Mouse (Mus musculus) forebrain, embryonic 13.5 days (tissue): ENCODE results near the gene Tbx20. TPM values are rescaled to one million over a fixed set of nuclear protein-coding genes. Genes with fewer than 3 reads are reported as not detected.
A peak's percentile ranks its signal among the peaks of the same experiment; 100 is the strongest.

Experiments used
- ATAC-seq: fragments of 200-750 bp; cut with Nextera tagmentation; 2 replicates; pipeline ENCODE4 v1.8.0; 2017
- H3K27ac ChIP-seq: fragments of 300-500 bp; sonication (generic); 2 replicates; pipeline ENCODE4 v1.5.1; 2015; ENCODE audit warnings: inconsistent platforms, mild to moderate bottlenecking, moderate library complexity
- H3K27me3 ChIP-seq: fragments of 300-500 bp; sonication (generic); 2 replicates; pipeline ENCODE4 v1.6.1; 2015; ENCODE audit warnings: mild to moderate bottlenecking, inconsistent platforms
- H3K36me3 ChIP-seq: fragments of 300-500 bp; sonication (generic); 2 replicates; pipeline ENCODE4 v1.6.1; 2015; ENCODE audit warnings: mild to moderate bottlenecking, inconsistent platforms; ENCODE audit not compliant: poor library complexity, severe bottlenecking
- H3K4me1 ChIP-seq: fragments of 300-500 bp; sonication (generic); 2 replicates; pipeline ENCODE4 v1.6.1; 2015; ENCODE audit warnings: inconsistent platforms
- H3K4me2 ChIP-seq: fragments of 300-500 bp; sonication (generic); 2 replicates; pipeline ENCODE4 v1.6.1; 2015; ENCODE audit warnings: inconsistent platforms, mild to moderate bottlenecking, moderate library complexity
- H3K4me3 ChIP-seq: fragments of 300-500 bp; sonication (generic); 2 replicates; pipeline ENCODE4 v1.5.1; 2015; ENCODE audit warnings: mild to moderate bottlenecking, inconsistent platforms
- H3K9ac ChIP-seq: fragments of 300-500 bp; sonication (generic); 2 replicates; pipeline ENCODE4 v1.6.1; 2015; ENCODE audit warnings: mild to moderate bottlenecking, inconsistent platforms
- H3K9me3 ChIP-seq: fragments of 300-500 bp; sonication (generic); replicated peaks from 2 replicates; pipeline ENCODE4 v1.6.1; 2016; ENCODE audit warnings: inconsistent platforms
- WGBS: fragments of 180-500 bp; shearing (Covaris S2); methylation state at CpG from one replicate; pipeline ENCODE4 v1.1.7; 2015; 5-methylcytosine and 5-hydroxymethylcytosine counted together
- polyA plus RNA-seq: library from polyadenylated mRNA; unstranded; fragments of >200 nt; fragmentation: Nextera tagmentation; extraction: Ambion mirVana; gene quantifications from 2 replicates; pipeline ENCODE4 v1.2.1, GENCODE M21; 2015

Gene Tbx20
- polyA plus RNA-seq, result 0.01 and 0.30 TPM in 2 replicates

DNA sequence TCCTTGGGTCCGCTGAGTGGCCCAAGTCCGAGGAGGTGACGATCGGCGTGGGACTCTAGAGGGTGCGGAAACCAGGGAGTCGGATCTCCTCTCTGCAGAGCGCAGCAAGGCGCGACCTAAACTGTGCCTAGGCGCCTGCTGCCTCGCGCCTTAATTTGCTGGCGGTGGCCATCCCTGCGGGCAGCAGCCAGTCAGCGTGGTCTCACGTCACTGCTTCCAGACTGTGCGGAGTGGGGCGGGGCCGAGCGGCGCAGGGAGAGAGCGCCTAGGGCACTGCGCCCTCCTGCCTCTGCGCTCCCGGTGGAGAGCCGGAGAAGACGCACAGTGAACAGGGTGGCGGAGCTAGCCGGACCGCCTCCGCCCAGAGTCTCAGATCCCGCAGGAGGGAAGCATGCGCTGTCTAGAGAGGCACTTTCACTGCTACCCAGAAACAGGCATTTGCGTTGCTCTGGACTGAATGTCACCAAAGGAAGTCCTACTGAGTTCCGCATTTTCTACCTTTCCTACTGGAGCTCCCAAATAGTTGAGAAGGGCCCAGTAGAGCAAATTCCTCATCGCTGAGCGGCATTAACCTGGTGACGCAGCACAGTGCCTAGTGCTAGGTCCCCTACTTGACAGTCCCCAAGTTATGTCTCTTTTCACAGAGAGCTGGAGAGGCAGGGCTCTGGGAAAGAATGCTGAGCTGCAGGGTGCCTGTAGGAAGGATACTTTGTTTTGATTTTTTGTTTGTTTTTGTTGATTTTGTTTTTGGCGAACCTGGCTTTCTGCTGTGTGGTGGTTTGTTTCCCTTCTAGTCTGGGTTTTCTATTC lies at the start of gene Tbx20:
Gene Tbx20, minus strand, starts transcription at position 144 of the 810 bp plus-strand sequence.
- Histone ChIP-seq H3K4me3 (peak within 1 kb of the TSS; percentile 31), H3K36me3 (no peaks in the 10 kb centered on the region), H3K27ac (no peak within 1 kb of the TSS), H3K4me1 (peaks cover 29% of the 10 kb centered on the region), H3K9me3 (no peaks in the 10 kb centered on the region), H3K9ac (no peak within 1 kb of the TSS), H3K4me2 (peak within 1 kb of the TSS; percentile 54), H3K27me3 (peaks cover 98% of the 10 kb centered on the region)
- WGBS, result under 1% methylated on average over 38 of the region's 40 CpGs
- peak; percentile 91 for ATAC-seq

DNA sequence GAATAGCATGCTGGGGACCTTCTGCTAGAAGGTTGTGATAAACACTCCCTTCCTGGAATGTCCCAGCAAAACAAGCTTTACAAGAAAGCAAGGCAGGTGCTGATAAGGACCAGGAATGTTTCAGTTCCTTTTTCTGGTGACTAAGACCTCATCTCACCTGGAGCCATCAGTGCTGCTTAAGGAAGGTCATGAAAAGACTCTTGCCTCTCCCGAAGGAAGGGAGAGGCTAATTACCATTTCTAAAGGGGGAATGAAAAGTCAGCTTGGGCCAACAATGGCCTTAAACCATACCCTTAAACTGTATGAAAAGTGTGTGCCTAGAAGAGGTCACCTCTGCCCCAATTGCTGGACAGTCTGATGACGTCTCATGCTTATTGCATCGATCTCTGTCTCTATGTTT lies 44.4 kb upstream of the Tbx20 start:
- Histone ChIP-seq H3K4me3 (no peak overlapping the region), H3K4me1 (no peaks in the 10 kb centered on the region), H3K27me3 (no peaks in the 10 kb centered on the region), H3K9ac (no peak overlapping the region), H3K36me3 (no peaks in the 10 kb centered on the region), H3K4me2 (no peak overlapping the region), H3K27ac (no peak overlapping the region), H3K9me3 (no peaks in the 10 kb centered on the region)
- 64% methylated on average over 3 of the region's 3 CpGs for WGBS
- ATAC-seq, result no peak

DNA sequence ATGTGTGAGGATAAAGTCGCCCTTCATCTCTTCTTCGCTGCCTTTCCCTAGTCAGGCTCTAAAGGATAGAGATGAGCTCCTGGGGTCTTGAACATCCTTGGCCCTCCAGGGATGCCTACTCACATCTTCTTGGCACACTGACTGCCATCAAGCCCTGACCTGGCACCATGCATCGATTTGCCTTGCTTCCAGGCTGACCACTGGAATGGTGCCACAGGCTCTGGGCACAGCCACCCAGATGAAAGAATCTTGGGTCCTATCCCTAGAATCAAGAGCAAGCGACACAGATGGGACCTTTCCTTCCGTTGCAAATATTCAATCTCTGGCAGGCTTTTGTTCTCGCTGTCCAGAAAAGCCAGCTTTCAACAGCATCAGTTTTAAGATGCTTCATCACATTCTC lies 38.4 kb upstream of the Tbx20 start:
- no peaks in the 10 kb centered on the region for H3K4me1 ChIP-seq
- H3K4me3 ChIP-seq, result no peak overlapping the region
- no peaks in the 10 kb centered on the region for H3K36me3 ChIP-seq
- H3K27ac ChIP-seq, result no peak overlapping the region
- no peak overlapping the region for H3K4me2 ChIP-seq
- no peak for ATAC-seq
- H3K9ac ChIP-seq, result no peak overlapping the region
- H3K27me3 ChIP-seq, result no peaks in the 10 kb centered on the region
- no peaks in the 10 kb centered on the region for H3K9me3 ChIP-seq
- 90% methylated on average over 6 of the region's 6 CpGs for WGBS

DNA sequence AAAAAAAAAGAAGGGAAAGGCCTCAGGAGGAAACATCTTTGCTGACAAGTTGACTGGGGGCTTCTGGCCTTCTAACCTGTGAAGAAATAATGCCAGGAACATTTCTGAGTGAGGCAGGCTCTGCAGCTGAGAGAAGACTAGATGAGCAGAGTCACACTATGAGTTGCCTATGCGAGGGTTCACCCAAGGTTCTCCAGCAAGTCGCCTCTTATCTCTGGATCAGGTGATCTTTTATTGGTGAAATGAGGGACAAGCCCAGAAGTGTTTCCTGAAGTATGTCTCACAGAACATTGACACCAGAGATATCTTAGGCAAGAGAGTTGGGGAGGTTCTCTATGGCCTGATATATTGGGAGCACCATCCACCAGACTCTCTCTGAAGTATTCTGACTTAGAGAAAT lies 18.0 kb upstream of the Tbx20 start:
- no peaks in the 10 kb centered on the region for H3K4me1 ChIP-seq
- no peak for ATAC-seq
- H3K9me3 ChIP-seq, result no peaks in the 10 kb centered on the region
- 97% methylated on average over 2 of the region's 2 CpGs for WGBS
- H3K9ac ChIP-seq, result no peak overlapping the region
- no peaks in the 10 kb centered on the region for H3K36me3 ChIP-seq
- no peak overlapping the region for H3K4me2 ChIP-seq
- no peaks in the 10 kb centered on the region for H3K27me3 ChIP-seq
- H3K4me3 ChIP-seq, result no peak overlapping the region
- no peak overlapping the region for H3K27ac ChIP-seq

DNA sequence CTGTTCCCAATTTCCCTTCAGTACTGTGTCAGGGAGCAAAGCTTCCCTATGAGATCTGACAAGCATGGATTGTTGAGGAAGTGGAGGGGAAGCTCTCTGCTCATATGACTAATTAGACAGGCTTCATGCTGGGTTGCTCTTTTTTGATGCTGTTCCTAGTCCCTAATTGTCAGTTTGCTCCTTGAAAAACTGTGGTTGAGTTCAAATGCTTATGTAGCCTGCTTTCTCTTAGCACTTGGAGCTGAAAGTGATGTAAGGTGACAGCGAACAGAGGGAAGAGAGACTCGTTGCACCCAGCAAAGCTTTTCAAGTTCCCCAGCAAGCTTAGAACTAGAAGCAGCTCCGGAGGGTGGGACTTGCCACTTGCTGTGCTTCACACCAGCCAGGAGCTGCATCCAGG lies 15.3 kb upstream of the Tbx20 start:
- Histone ChIP-seq H3K36me3 (no peaks in the 10 kb centered on the region), H3K9me3 (no peaks in the 10 kb centered on the region), H3K4me3 (no peak overlapping the region), H3K27ac (no peak overlapping the region), H3K27me3 (no peaks in the 10 kb centered on the region), H3K4me2 (no peak overlapping the region), H3K4me1 (no peaks in the 10 kb centered on the region), H3K9ac (no peak overlapping the region)
- no peak for ATAC-seq
- WGBS, result 41% methylated on average over 3 of the region's 3 CpGs

DNA sequence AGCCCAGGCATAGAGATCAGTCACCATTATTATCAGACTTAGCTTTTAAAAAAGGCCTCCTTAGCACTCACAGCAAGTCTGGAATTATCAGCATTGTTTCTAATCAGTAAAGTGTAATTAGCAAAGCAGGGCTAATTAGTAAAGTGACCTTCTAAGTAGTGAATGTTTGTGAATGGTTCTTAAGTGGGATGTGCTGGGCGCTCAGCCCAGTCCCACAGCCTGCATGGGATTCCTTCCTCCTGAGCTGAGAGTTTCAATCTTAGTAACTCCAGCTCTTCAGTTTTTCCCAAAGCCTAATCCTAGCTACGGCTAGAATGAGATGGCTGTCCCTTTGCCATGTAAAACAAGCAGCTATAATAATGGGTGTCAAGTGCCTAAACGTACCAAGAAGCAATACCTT lies 8.2 kb upstream of the Tbx20 start:
- Histone ChIP-seq H3K27me3 (peaks cover 55% of the 10 kb centered on the region), H3K9ac (no peak overlapping the region), H3K27ac (no peak overlapping the region), H3K36me3 (no peaks in the 10 kb centered on the region), H3K4me3 (no peak overlapping the region), H3K4me2 (no peak overlapping the region), H3K9me3 (no peaks in the 10 kb centered on the region), H3K4me1 (peaks cover 25% of the 10 kb centered on the region)
- WGBS, result 8% methylated on average over 3 of the region's 3 CpGs
- peak; percentile 55; the same call in 1 of the 2 replicates for ATAC-seq

DNA sequence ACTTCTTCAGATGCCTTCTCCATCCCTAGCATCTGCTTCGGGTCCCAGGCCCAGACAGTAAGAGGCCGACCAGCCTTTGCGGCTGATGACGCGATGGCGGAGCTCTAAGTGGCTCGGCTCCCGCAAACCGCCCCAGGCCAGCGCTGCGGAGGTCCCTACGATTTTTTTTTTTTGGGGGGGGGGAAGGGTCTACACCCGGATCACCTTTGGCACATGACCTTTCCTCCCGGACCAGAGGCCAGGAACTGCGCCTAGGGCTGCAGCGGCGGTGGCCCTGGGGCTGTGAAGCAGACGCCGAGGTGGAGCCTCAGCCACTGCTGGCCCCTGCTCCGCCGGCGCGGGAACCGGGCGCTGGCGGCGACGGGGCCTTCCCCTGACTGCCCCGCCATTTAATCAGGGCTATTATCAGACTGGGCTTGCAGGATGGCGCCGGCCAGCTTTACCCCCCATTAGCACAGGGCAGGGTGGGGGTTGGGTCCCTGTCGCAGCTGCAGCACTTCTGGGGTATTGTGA lies 6.9 kb upstream of the Tbx20 start:
- H3K9me3 ChIP-seq, result no peaks in the 10 kb centered on the region
- peaks cover 68% of the 10 kb centered on the region for H3K27me3 ChIP-seq
- H3K4me1 ChIP-seq, result peaks cover 31% of the 10 kb centered on the region
- under 1% methylated on average over 32 of the region's 32 CpGs for WGBS
- peak overlapping the region; percentile 40 for H3K4me3 ChIP-seq
- no peaks in the 10 kb centered on the region for H3K36me3 ChIP-seq
- H3K9ac ChIP-seq, result peak overlapping the region; percentile 50
- no peak overlapping the region for H3K27ac ChIP-seq
- H3K4me2 ChIP-seq, result peak overlapping the region; percentile 68
- peak; percentile 78 for ATAC-seq

DNA sequence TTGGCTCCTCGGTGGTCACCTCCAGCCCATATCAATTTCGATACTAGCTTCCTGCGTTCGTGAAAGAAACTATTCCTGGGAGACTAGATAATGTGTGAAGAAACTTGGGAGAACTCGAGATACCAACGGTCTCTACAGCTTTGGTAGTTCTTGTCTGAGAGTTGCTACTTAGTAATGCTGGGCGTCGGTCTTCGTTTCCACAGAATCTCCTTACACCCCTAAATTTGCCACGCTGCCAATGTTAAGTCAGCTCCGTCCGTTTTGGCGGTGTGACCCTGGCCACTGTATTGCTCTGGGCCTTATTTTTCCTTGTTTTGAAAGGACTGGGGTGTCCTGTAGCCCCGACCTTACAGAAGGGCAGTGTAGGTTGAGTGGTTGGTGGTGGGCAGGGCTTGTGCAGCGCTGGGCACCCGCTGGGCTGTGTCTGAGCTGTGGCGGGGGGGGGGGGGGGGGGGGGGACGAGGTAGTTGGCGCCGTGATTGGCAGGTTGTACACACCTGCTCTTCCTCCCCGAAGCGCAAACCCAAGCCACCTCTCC lies 6.4 kb upstream of the Tbx20 start:
- Histone ChIP-seq H3K27me3 (peaks cover 72% of the 10 kb centered on the region), H3K36me3 (no peaks in the 10 kb centered on the region), H3K4me1 (peaks cover 31% of the 10 kb centered on the region), H3K4me3 (peak overlapping the region; percentile 40), H3K9me3 (no peaks in the 10 kb centered on the region), H3K4me2 (peak overlapping the region; percentile 68), H3K27ac (no peak overlapping the region), H3K9ac (no peak overlapping the region)
- 1% methylated on average over 19 of the region's 22 CpGs for WGBS
- ATAC-seq, result peak; percentile 52

DNA sequence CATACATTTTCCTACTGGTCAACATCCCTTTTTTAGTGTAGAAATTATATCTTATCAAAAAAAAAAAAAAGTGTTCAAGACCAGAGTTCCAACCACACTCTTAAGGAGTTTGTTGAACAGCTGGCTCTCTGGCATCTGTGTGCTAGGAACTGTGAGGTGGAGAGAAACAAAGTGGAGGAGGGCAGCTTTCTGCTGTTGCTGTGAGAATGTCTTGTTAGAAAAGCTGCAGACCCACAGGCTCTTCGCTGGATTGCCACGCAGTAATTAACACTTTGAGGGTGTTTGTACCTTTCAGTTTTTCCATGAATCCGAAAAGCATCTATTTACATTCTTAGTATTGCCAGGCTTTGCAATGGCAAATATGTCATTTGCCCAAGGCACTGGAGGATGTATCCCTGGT lies 5.9 kb upstream of the Tbx20 start:
- H3K9me3 ChIP-seq, result no peaks in the 10 kb centered on the region
- no peak for ATAC-seq
- H3K4me2 ChIP-seq, result no peak overlapping the region
- H3K27ac ChIP-seq, result no peak overlapping the region
- H3K36me3 ChIP-seq, result no peaks in the 10 kb centered on the region
- under 1% methylated on average over 3 of the region's 3 CpGs for WGBS
- H3K27me3 ChIP-seq, result peaks cover 77% of the 10 kb centered on the region
- peaks cover 31% of the 10 kb centered on the region for H3K4me1 ChIP-seq
- no peak overlapping the region for H3K4me3 ChIP-seq
- no peak overlapping the region for H3K9ac ChIP-seq

DNA sequence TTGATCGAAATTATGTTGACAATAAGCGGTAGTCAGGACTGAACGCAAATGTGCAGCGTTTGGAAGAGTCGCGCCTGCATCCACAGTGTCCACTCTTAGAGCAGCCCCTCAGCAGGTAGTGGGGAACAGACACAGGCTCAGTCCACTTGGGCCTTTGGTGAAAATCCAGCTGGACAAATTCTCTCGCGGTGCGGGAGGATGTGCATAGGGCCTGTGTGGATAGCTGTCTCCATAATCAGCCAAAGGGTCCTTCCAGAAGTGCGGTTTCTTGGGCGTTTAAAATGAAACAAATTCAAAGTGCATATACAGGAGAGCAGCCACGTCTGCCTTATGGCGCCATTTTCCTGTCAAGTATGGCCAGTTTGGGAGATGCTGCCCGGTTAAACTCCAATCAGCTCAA lies 4.5 kb upstream of the Tbx20 start:
- no peak overlapping the region for H3K9ac ChIP-seq
- WGBS, result 1% methylated on average over 14 of the region's 14 CpGs
- H3K4me2 ChIP-seq, result no peak overlapping the region
- H3K9me3 ChIP-seq, result no peaks in the 10 kb centered on the region
- no peaks in the 10 kb centered on the region for H3K36me3 ChIP-seq
- no peak for ATAC-seq
- no peak overlapping the region for H3K4me3 ChIP-seq
- H3K4me1 ChIP-seq, result peaks cover 42% of the 10 kb centered on the region
- H3K27ac ChIP-seq, result no peak overlapping the region
- peaks cover 91% of the 10 kb centered on the region for H3K27me3 ChIP-seq

DNA sequence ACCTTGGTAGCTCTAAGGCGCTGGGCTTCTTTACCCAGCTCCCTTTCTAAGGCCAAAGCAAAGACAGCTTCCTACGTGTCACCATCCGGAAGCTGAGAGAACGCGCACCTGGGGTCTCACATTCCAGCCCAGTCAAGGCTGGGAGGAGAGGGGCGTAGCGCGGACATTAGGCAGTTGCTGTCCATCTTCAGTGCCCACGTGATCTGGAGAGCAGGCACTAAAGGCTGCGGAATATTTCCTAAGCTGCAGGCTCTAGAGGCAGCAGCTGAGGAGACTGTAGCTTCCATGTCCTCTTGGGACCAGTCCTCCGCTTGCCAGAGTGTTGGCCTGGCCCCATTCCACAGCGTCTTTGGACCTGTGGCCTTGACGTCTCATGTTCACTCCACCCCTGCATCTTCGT lies 3.9 kb upstream of the Tbx20 start:
- no peak for ATAC-seq
- Histone ChIP-seq H3K27ac (no peak overlapping the region), H3K27me3 (peaks cover 97% of the 10 kb centered on the region), H3K9ac (no peak overlapping the region), H3K36me3 (no peaks in the 10 kb centered on the region), H3K4me3 (no peak overlapping the region), H3K4me2 (no peak overlapping the region), H3K9me3 (no peaks in the 10 kb centered on the region), H3K4me1 (peaks cover 43% of the 10 kb centered on the region)
- 0% methylated on average over 14 of the region's 14 CpGs for WGBS

DNA sequence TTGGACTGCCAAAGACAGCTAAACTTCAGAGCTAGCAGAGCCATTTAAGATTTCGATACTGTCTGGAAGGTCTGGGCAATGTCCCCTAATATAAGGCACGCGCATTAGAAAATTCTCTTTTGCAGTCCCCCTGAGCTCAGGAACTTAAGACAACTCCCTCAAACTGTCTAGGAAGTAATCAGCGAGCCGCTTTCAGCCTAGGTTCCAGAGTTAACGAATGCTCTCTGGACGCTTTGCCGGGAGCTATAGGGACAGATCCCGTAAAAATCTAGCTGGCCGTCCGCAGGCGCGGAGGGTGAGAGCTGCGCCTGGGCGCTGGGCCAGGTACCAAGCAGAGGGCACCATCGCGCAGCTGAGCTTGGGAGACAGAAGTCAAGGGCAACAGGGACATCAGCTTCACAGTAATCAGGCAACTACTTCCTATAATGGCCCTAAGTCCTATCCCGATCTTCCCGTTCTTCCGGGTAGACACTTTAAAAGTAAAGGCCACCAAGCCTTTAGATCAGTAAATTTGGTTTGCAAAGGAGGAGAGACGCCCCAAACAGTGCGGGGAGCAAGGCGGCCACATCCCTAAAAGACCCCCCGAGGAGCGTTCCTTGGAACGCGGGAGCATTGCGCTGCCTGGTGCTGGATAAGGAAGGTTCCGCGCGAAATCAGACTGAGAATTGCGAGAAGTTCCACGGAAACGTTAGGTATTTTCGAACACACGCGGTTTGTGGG lies 3.2 kb upstream of the Tbx20 start:
- WGBS, result under 1% methylated on average over 37 of the region's 37 CpGs
- ATAC-seq, result no peak

More for the DNA sequence above, 3.2 kb upstream of the Tbx20 start:
- peaks cover 43% of the 10 kb centered on the region for H3K4me1 ChIP-seq
- no peak overlapping the region for H3K4me3 ChIP-seq
- no peak overlapping the region for H3K9ac ChIP-seq
- no peaks in the 10 kb centered on the region for H3K36me3 ChIP-seq
- H3K27ac ChIP-seq, result no peak overlapping the region
- H3K9me3 ChIP-seq, result no peaks in the 10 kb centered on the region
- H3K27me3 ChIP-seq, result peaks cover 98% of the 10 kb centered on the region
- H3K4me2 ChIP-seq, result no peak overlapping the region
